ENCODE assay signal across 17 mouse cellular contexts in the genomic region with DNA sequence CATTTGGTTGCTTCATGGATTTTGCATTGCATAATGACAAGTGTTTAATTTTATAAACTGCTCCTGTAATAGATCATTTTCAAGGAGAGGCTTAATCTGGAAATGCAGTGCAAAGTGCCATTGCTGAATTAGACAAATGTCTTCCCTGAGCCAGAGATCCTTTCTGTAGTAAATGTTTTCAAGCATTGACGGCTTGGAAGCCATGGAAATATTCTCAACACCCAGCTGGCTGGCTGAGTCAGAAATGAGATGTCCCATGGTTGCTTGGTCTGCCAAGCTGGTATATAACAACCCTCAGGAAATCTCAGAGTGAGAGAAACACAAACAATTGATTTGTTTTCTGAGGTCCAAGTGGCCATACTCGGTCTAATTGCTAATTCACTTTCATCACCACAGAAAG.
DNase-seq lines count a peak whose midpoint lies in the region.
"Had no signal": no experiment of that assay in that cellular context is flagged by ENCODE, and none has a peak within 500 bp of the region (broad histone marks: within the 10 kb centered on the region; RNA-seq: fewer than 3 reads in every experiment).

No protein-coding gene starts in this region.

- peak; percentile 25 to 65 for DNase-seq in frontal cortex, postnatal 36 days (ENCODE audit: low spot score in 2 of 2)
- no peak for DNase-seq in frontal cortex, postnatal 14 days (ENCODE audit: low spot score in 2 of 2)
- peak; percentile 49 for DNase-seq in right cerebral cortex, adult 18-20 months
- no peak for DNase-seq in right cerebral cortex, postnatal 4 days
- peak; percentile 50 for DNase-seq in layer of hippocampus, adult 9-11 months
- DNase-seq in right cerebral cortex, postnatal 25 days, result peak; percentile 35
- DNase-seq in kidney, postnatal 36 days, result no peak
- DNase-seq: adrenal gland, postnatal 10 days; B cell, adult 2 months; cerebellum, adult 2 months; gastrocnemius, postnatal 14 days; heart, adult 18-20 months; heart, postnatal 10 days; kidney, postnatal 25 days; lung, postnatal 36 days; thymus, adult 18-20 months; thymus, postnatal 36 days had no signal

Comparison
In these comparisons a context has a peak if more than half of its experiments do, and no peak if none do; other contexts are left out.
1. DNase-seq: peak in frontal cortex, postnatal 36 days (2 of 2), right cerebral cortex, adult 18-20 months (single experiment), layer of hippocampus, adult 9-11 months (single experiment) and right cerebral cortex, postnatal 25 days (single experiment); none in frontal cortex, postnatal 14 days (0 of 2), right cerebral cortex, postnatal 4 days (single experiment) and kidney, postnatal 36 days (0 of 2).